Mouse (Mus musculus) liver, embryonic 13.5 days (tissue): ENCODE measurements around the gene Cfap70. TPM values are rescaled to one million over a fixed set of nuclear protein-coding genes. Genes with fewer than 3 reads are reported as not detected.

Experiments
- ATAC-seq: fragments of 200-750 bp; cut with Nextera tagmentation; 2 replicates; pipeline ENCODE4 v1.8.0; 2017; ENCODE audit warnings: low read depth, mild to moderate bottlenecking, moderate number of reproducible peaks, moderate library complexity
- DNase-seq: peaks from one replicate; pipeline ENCODE4 v3.0.0; 2022
- H3K27ac ChIP-seq: fragments of 300-500 bp; sonication (generic); 2 replicates; pipeline ENCODE4 v1.5.1; 2015; ENCODE audit warnings: moderate library complexity, mild to moderate bottlenecking, inconsistent platforms
- H3K27me3 ChIP-seq: fragments of 300-500 bp; sonication (generic); 2 replicates; pipeline ENCODE4 v1.6.1; 2015; ENCODE audit warnings: mild to moderate bottlenecking, inconsistent platforms
- H3K36me3 ChIP-seq: fragments of 300-500 bp; sonication (generic); 2 replicates; pipeline ENCODE4 v1.6.1; 2015; ENCODE audit warnings: mild to moderate bottlenecking, inconsistent platforms
- H3K4me1 ChIP-seq: fragments of 300-500 bp; sonication (generic); replicated peaks from 2 replicates; pipeline ENCODE4 v1.6.1; 2015; ENCODE audit warnings: inconsistent platforms
- H3K4me2 ChIP-seq: fragments of 300-500 bp; sonication (generic); 2 replicates; pipeline ENCODE4 v1.6.1; 2015; ENCODE audit warnings: inconsistent platforms, mild to moderate bottlenecking, moderate library complexity
- H3K4me3 ChIP-seq: fragments of 300-500 bp; sonication (generic); replicated peaks from 2 replicates; pipeline ENCODE4 v1.5.1; 2015; ENCODE audit warnings: mild to moderate bottlenecking, inconsistent platforms
- H3K9ac ChIP-seq: fragments of 300-500 bp; sonication (generic); 2 replicates; pipeline ENCODE4 v1.6.1; 2015; ENCODE audit warnings: mild to moderate bottlenecking, inconsistent platforms
- H3K9me3 ChIP-seq: fragments of 300-500 bp; sonication (generic); replicated peaks from 2 replicates; pipeline ENCODE4 v1.6.1; 2016; ENCODE audit warnings: inconsistent platforms
- WGBS: fragments of 180-500 bp; shearing (Covaris S2); methylation state at CpG from one replicate; pipeline ENCODE4 v1.1.7; 2015; ENCODE audit not compliant: insufficient replicate concordance; 5-methylcytosine and 5-hydroxymethylcytosine counted together
- polyA plus RNA-seq: library from polyadenylated mRNA; unstranded; fragments of >200 nt; fragmentation: Nextera tagmentation; extraction: Ambion mirVana; gene quantifications from 2 replicates; pipeline ENCODE4 v1.2.1, GENCODE M21; 2015

Gene Cfap70
- not detected in 2 replicates for polyA plus RNA-seq

DNA sequence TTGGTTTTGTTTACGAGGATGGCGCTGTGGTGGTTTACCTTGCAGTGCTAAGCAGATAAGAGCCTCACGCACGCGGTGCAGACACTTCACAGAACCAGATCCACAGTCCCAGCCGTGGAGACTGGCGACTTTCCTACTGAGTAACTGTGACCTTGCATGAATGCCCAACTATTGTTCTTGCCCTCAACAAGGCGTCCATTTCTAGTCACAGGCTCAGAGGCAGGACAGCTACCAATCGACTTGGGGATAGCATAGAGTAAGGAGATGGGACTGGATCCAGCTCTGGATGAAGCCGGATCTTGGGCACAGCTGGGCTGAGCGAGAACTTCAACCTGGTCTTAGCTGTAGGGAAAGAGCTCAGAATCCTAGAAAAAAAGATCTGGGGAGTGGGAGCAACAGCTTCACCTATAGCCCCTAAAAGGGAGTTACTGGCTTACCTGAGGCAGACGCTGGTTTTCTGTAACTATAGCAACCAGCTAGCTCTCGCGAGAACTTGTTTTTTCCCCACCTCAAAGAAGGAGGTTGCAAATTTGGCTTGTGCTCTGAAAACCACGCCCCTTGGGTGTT, at the start of gene Cfap70:
Gene Cfap70 (minus strand): TSS at position 462 of the 567 bp plus-strand sequence.
- WGBS, result 5% methylated on average over 15 of the region's 15 CpGs
- no peaks in the 10 kb centered on the region for H3K27me3 ChIP-seq
- peaks cover 17% of the 10 kb centered on the region for H3K4me1 ChIP-seq
- H3K9ac ChIP-seq, result peak within 1 kb of the TSS; percentile 62
- H3K36me3 ChIP-seq, result peaks cover 17% of the 10 kb centered on the region
- peak within 1 kb of the TSS; percentile 47; the same call in 1 of the 2 replicates for H3K27ac ChIP-seq
- peak; percentile 77 for ATAC-seq
- peak within 1 kb of the TSS; percentile 54 for H3K4me3 ChIP-seq
- DNase-seq, result peak; percentile 71
- no peaks in the 10 kb centered on the region for H3K9me3 ChIP-seq
- peak within 1 kb of the TSS; percentile 87 for H3K4me2 ChIP-seq

GRCm38 (mm10) chr14:20499982-20500381, 48.0 kb upstream of the Cfap70 start:
- WGBS, result 89% methylated on average over 3 of the region's 3 CpGs
- no peaks in the 10 kb centered on the region for H3K4me1 ChIP-seq
- no peaks in the 10 kb centered on the region for H3K27me3 ChIP-seq
- H3K27ac ChIP-seq, result no peak overlapping the region
- no peaks in the 10 kb centered on the region for H3K9me3 ChIP-seq
- H3K4me3 ChIP-seq, result no peak overlapping the region
- H3K9ac ChIP-seq, result no peak overlapping the region
- H3K4me2 ChIP-seq, result no peak overlapping the region
- DNase-seq (no peak), ATAC-seq (no peak)
- H3K36me3 ChIP-seq, result peaks cover 37% of the 10 kb centered on the region

- ATAC-seq, result no peak
- no peak within 1 kb of the TSS for H3K27ac ChIP-seq
- H3K9ac ChIP-seq, result no peak within 1 kb of the TSS
- 77% methylated on average over 2 of the region's 2 CpGs for WGBS
- H3K9me3 ChIP-seq, result no peaks in the 10 kb centered on the region
- H3K36me3 ChIP-seq, result peaks cover 38% of the 10 kb centered on the region
- no peaks in the 10 kb centered on the region for H3K4me1 ChIP-seq
- H3K27me3 ChIP-seq, result no peaks in the 10 kb centered on the region
- no peak within 1 kb of the TSS for H3K4me2 ChIP-seq
- H3K4me3 ChIP-seq, result no peak within 1 kb of the TSS
- no peak for DNase-seq
Measured at GRCm38 (mm10) chr14:20496603-20497002, 44.6 kb upstream of the Cfap70 start, which contains the start of gene Mss51. Gene Mss51 (minus strand): TSS chr14:20496901.

- ATAC-seq, result no peak
- no peaks in the 10 kb centered on the region for H3K9me3 ChIP-seq
- 90% methylated on average over 5 of the region's 5 CpGs for WGBS
Measured at GRCm38 (mm10) chr14:20486031-20486430, 34.0 kb upstream of the Cfap70 start.

DNA sequence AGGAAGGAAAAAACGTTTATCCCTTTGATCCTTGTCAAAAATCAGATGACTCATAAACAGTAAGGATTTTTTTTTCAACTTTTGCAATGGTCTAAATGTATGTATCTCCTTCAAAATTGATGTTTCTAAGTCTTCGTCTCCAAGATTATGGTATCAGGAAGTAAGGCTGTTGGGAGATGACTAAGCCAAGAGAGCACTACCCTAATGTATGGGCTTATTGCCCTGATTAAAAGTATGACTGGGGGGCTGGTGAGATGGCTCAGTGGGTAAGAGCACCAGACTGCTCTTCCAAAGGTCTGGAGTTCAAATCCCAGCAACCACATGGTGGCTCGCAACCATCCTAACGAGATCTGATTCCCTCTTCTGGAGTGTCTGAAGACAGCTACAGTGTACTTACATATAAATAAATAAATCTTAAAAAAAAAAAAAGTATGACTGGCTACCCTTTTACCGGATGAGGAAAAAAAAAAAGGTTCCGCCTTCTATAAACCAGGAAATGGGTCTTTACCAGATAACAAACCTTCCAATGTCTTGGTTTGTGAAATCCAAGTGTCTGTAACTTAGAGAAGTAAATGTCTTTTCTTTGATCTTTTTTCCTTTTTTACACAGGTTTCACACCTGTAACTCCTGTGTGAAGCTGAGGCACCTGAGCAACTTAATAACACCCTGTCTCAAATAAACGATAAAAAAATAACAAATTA, 30.2 kb upstream of the Cfap70 start:
- Histone ChIP-seq H3K27ac (no peak overlapping the region), H3K4me1 (peaks cover 31% of the 10 kb centered on the region), H3K9me3 (no peaks in the 10 kb centered on the region), H3K9ac (no peak overlapping the region), H3K36me3 (peaks cover 24% of the 10 kb centered on the region; the same call in 1 of the 2 replicates), H3K4me3 (no peak overlapping the region), H3K27me3 (no peaks in the 10 kb centered on the region), H3K4me2 (no peak overlapping the region)
- ATAC-seq (no peak), DNase-seq (no peak)
- WGBS, result 72% methylated on average over 7 of the region's 7 CpGs

More at GRCm38 (mm10) chr14:20486031-20486430, 34.0 kb upstream of the Cfap70 start:
- no peak overlapping the region for H3K4me3 ChIP-seq
- no peak for DNase-seq
- H3K9ac ChIP-seq, result no peak overlapping the region
- H3K4me2 ChIP-seq, result no peak overlapping the region
- peaks cover 30% of the 10 kb centered on the region for H3K36me3 ChIP-seq
- no peaks in the 10 kb centered on the region for H3K27me3 ChIP-seq
- no peak overlapping the region for H3K27ac ChIP-seq
- H3K4me1 ChIP-seq, result peaks cover 11% of the 10 kb centered on the region

- no peaks in the 10 kb centered on the region for H3K9me3 ChIP-seq
- peak overlapping the region; percentile 80 for H3K4me2 ChIP-seq
- no peak overlapping the region for H3K9ac ChIP-seq
- H3K4me3 ChIP-seq, result no peak overlapping the region
- ATAC-seq (peak; percentile 52), DNase-seq (peak; percentile 71)
- H3K27ac ChIP-seq, result peak overlapping the region; percentile 96; the same call in 1 of the 2 replicates
- H3K27me3 ChIP-seq, result no peaks in the 10 kb centered on the region
- peaks cover 19% of the 10 kb centered on the region for H3K36me3 ChIP-seq
- 6% methylated on average over 5 of the region's 5 CpGs for WGBS
- peaks cover 39% of the 10 kb centered on the region for H3K4me1 ChIP-seq
Measured at GRCm38 (mm10) chr14:20481211-20481610, 29.2 kb upstream of the Cfap70 start.

DNA sequence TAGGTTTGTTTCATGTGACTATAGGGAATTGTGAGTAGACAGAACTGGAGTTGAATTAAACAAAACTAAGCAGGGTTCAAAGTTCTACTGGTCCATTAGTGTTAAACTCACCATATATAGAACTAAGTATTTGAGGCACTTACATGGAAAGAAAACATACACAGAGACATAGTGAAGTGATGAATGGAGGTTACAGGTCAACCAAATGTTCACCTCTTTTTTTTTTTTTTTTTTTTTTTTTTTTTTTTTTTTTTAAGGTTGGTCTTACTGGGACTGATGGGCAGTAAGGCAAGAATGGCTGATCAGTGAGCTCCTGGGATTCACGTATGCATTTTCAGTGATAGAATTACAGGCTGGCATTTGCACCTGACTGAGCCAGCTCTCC, 28.2 kb upstream of the Cfap70 start:
- Histone ChIP-seq H3K9me3 (no peaks in the 10 kb centered on the region), H3K4me1 (peaks cover 44% of the 10 kb centered on the region), H3K27me3 (no peaks in the 10 kb centered on the region), H3K27ac (peak overlapping the region; percentile 96), H3K4me2 (peak overlapping the region; percentile 80), H3K9ac (peak overlapping the region; percentile 81; the same call in 1 of the 2 replicates), H3K4me3 (peak overlapping the region; percentile 73), H3K36me3 (peaks cover 21% of the 10 kb centered on the region)
- WGBS, result 77% methylated on average over 1 of the region's 1 CpGs
- ATAC-seq, result no peak
- DNase-seq, result no peak

DNA sequence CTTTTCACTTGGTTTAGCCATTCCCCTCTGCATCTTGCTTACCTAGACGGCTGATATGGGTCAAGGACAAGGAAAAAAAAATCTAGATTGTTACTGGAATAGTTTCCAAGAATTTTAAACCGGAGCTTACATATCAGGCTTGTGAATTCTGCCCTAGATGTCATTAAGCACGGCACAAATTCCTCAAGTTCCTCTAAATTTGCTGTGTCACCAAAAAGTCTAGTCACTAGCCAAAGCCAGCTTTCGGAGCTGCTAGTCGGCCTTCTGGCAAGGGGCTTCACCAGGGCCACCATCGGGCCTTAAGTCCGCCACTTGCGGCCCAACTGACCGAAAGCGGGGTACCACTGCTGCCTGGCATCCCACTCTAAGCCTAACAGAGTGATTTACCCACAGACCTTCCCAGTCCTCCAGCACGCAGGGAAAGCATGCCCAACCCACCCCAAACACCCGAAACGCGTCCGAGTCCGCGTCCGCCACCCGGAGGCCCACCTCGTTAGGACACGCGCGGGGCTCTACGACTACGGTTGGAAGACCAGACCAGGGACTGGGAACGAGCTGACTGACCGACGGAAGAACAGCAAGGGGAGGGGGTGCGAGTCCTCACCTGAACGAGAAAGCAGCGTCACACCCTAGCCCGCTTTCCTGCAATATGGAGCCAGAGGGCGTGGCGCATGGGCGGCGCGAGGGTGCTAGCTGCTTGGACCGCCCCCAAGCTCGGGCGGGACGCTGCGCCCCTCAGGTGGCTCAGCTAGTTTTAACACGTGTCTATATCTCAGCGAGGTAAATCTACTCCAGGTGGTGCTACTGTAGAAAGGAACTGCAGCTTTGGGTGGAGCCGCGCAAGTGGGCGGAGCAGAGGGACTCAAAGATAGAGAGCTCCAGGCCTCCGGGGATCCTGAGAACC, 27.5 kb upstream of the Cfap70 start, which contains the start of gene Anxa7:
Gene Anxa7 (minus strand): TSS at position 843 of the 904 bp plus-strand sequence.
- H3K9me3 ChIP-seq, result no peaks in the 10 kb centered on the region
- H3K27ac ChIP-seq, result peak within 1 kb of the TSS; percentile 96
- under 1% methylated on average over 48 of the region's 48 CpGs for WGBS
- peaks cover 16% of the 10 kb centered on the region for H3K36me3 ChIP-seq
- DNase-seq, result peak; percentile 74
- no peaks in the 10 kb centered on the region for H3K27me3 ChIP-seq
- H3K4me2 ChIP-seq, result peak within 1 kb of the TSS; percentile 80
- peak; percentile 83 for ATAC-seq
- H3K4me1 ChIP-seq, result peaks cover 44% of the 10 kb centered on the region
- peak within 1 kb of the TSS; percentile 81 for H3K9ac ChIP-seq
- H3K4me3 ChIP-seq, result peak within 1 kb of the TSS; percentile 73

DNA sequence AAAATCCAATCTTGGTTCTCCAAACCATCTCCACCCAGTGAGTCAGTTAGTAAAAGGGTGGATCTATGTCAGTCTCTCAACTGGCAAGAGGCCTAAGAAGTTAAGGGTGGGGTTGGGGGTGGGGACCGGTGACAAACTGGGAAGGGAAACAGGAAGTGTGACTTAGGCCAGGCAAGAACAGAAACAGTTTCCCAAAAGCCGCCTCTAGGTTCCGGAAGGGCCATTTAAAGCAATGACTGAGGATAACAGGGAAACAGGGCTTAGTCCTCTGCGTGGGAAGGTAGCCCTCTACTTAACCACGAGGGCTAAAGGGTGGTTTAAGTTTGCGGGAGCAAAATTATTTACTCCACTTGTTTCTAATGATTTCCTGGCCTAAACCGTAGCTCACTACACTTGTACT, 26.8 kb upstream of the Cfap70 start:
- H3K4me1 ChIP-seq, result peaks cover 44% of the 10 kb centered on the region
- WGBS, result under 1% methylated on average over 7 of the region's 7 CpGs
- peak overlapping the region; percentile 80 for H3K4me2 ChIP-seq
- H3K27ac ChIP-seq, result peak overlapping the region; percentile 96
- ATAC-seq (peak; percentile 85), DNase-seq (peak; percentile 50)
- no peaks in the 10 kb centered on the region for H3K27me3 ChIP-seq
- H3K36me3 ChIP-seq, result peaks cover 14% of the 10 kb centered on the region
- no peaks in the 10 kb centered on the region for H3K9me3 ChIP-seq
- peak overlapping the region; percentile 81 for H3K9ac ChIP-seq
- peak overlapping the region; percentile 73 for H3K4me3 ChIP-seq

DNA sequence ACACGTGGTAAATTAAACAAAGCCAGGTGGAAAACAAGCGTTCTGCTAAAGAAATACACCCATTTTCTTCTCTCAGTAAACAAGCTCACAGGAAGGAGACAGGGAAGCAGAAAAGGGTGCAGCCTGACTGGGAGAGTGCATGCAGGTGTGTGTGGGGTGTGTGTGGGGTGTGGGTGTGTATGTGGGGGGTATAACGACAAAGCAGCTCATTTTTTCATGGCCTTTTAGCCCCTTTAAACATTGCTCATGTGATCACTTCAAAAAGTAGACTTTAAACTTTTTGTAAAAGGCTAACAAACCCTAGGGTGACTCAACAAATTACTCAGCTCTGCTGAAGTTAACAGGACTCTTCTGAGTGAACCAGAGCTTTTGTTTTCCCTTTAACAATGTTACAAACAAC, 26.4 kb upstream of the Cfap70 start:
- no peaks in the 10 kb centered on the region for H3K9me3 ChIP-seq
- no peaks in the 10 kb centered on the region for H3K27me3 ChIP-seq
- DNase-seq (no peak), ATAC-seq (peak; percentile 38; the same call in 1 of the 2 replicates)
- H3K9ac ChIP-seq, result peak overlapping the region; percentile 81
- H3K27ac ChIP-seq, result peak overlapping the region; percentile 96
- peaks cover 44% of the 10 kb centered on the region for H3K4me1 ChIP-seq
- peaks cover 12% of the 10 kb centered on the region for H3K36me3 ChIP-seq
- H3K4me2 ChIP-seq, result peak overlapping the region; percentile 80
- WGBS, result 14% methylated on average over 3 of the region's 3 CpGs
- H3K4me3 ChIP-seq, result peak overlapping the region; percentile 73
